Mouse (Mus musculus): ENCODE data around the gene Ywhae. TPM values are rescaled to one million over a fixed set of nuclear protein-coding genes. Genes with fewer than 3 reads are reported as not detected.

Gene Ywhae
- total RNA-seq, 2 experiments from 2014 or later, result 561 to 563 TPM

GRCm38 (mm10) chr11:75736978-75737377 lies 4.3 kb downstream of the Ywhae start:
- DNase-seq, result no peak
- intact Hi-C loops (cut with DNase I), result no loop called here

- no peak for DNase-seq
- intact Hi-C loops (cut with DNase I), result no loop called here
Measured at GRCm38 (mm10) chr11:75737806-75738476, 5.3 kb downstream of the Ywhae start.

GRCm38 (mm10) chr11:75738477-75738821 lies 5.8 kb downstream of the Ywhae start:
- intact Hi-C loops (cut with DNase I), result no loop called here
- no peak for DNase-seq

- no peak for DNase-seq
- intact Hi-C loops (cut with DNase I), result no loop called here
Measured at GRCm38 (mm10) chr11:75740204-75740603, 7.5 kb downstream of the Ywhae start.

- intact Hi-C loops (cut with DNase I), result no loop called here
Measured at GRCm38 (mm10) chr11:75741615-75742014, 8.9 kb downstream of the Ywhae start.

GRCm38 (mm10) chr11:75744761-75745160 lies 12.1 kb downstream of the Ywhae start:
- intact Hi-C loops (cut with DNase I), result no loop called here
- no peak for DNase-seq

More at GRCm38 (mm10) chr11:75741615-75742014, 8.9 kb downstream of the Ywhae start:
- DNase-seq, result no peak

GRCm38 (mm10) chr11:75750537-75750936 lies 17.9 kb downstream of the Ywhae start:
- intact Hi-C loops (cut with DNase I), result no loop called here
- no peak for DNase-seq

- intact Hi-C loops (cut with DNase I), result no loop called here
- DNase-seq, result no peak
Measured at GRCm38 (mm10) chr11:75751082-75751481, 18.4 kb downstream of the Ywhae start.

GRCm38 (mm10) chr11:75756687-75757086 lies 24.0 kb downstream of the Ywhae start:
- intact Hi-C loops (cut with DNase I), result no loop called here

GRCm38 (mm10) chr11:75758553-75758952 lies 25.9 kb downstream of the Ywhae start:
- intact Hi-C loops (cut with DNase I), result no loop called here
- no peak for DNase-seq

More at GRCm38 (mm10) chr11:75756687-75757086, 24.0 kb downstream of the Ywhae start:
- no peak for DNase-seq

GRCm38 (mm10) chr11:75760785-75761184 lies 28.1 kb downstream of the Ywhae start:
- intact Hi-C loops (cut with DNase I), result loop anchor here (10.0 kb wide), 1 partner anchor 644 kb away; the partner anchor contains the start of gene Timm22
- no peak for DNase-seq

GRCm38 (mm10) chr11:75762708-75763107 lies 30.0 kb downstream of the Ywhae start:
- intact Hi-C loops (cut with DNase I), result loop anchor here (10.0 kb wide), 1 partner anchor 642 kb away; the partner anchor contains the start of gene Timm22
- DNase-seq, result no peak

GRCm38 (mm10) chr11:75764521-75765023 lies 31.9 kb downstream of the Ywhae start:
- intact Hi-C loops (cut with DNase I), result loop anchor here (5.0 to 10.0 kb wide), 2 partner anchors 57 to 640 kb away; partner anchors contain the start of gene Timm22
- no peak for DNase-seq

- intact Hi-C loops (cut with DNase I), result loop anchor here (5.0 to 10.0 kb wide), 2 partner anchors 58 to 640 kb away; partner anchors contain the start of gene Timm22
- DNase-seq, result no peak
Measured at GRCm38 (mm10) chr11:75765161-75765560, 32.5 kb downstream of the Ywhae start.

GRCm38 (mm10) chr11:75767014-75767413 lies 34.3 kb downstream of the Ywhae start:
- intact Hi-C loops (cut with DNase I), result loop anchor here (5.0 to 10.0 kb wide), 2 partner anchors 60 to 638 kb away; partner anchors contain the start of gene Timm22
- DNase-seq, result no peak

- intact Hi-C loops (cut with DNase I), result loop anchor here (5.0 to 10.0 kb wide), 2 partner anchors 61 to 636 kb away; partner anchors contain the start of gene Timm22
- DNase-seq, result no peak
Measured at GRCm38 (mm10) chr11:75768091-75768989, 35.7 kb downstream of the Ywhae start.

GRCm38 (mm10) chr11:75769206-75769605 lies 36.5 kb downstream of the Ywhae start:
- peak; percentile 84 to 86 for DNase-seq
- intact Hi-C loops (cut with DNase I), result loop anchor here (1.0 to 10.0 kb wide), 3 partner anchors 62 to 636 kb away; partner anchors contain the start of gene Timm22

GRCm38 (mm10) chr11:75772562-75772961 lies 39.9 kb downstream of the Ywhae start:
- intact Hi-C loops (cut with DNase I), result no loop called here
- no peak for DNase-seq

- intact Hi-C loops (cut with DNase I), result no loop called here
- DNase-seq, result no peak
Measured at GRCm38 (mm10) chr11:75775919-75776318, 43.2 kb downstream of the Ywhae start.

- peak; percentile 67 to 68 for DNase-seq
- intact Hi-C loops (cut with DNase I), result loop anchor here (1.0 to 2.0 kb wide), 3 partner anchors 131 to 385 kb away; no protein-coding TSS in a partner anchor
Measured at GRCm38 (mm10) chr11:75781919-75782318, 49.2 kb downstream of the Ywhae start.

- intact Hi-C loops (cut with DNase I), result loop anchor here (2.0 kb wide), 2 partner anchors 129 to 383 kb away; no protein-coding TSS in a partner anchor
- DNase-seq, result no peak
Measured at GRCm38 (mm10) chr11:75783799-75784198, 51.1 kb downstream of the Ywhae start.

Data from heart, postnatal 36 days (tissue).